Mouse (Mus musculus): ENCODE measurements around the gene Ssr2.

Ssr2 gene

DNA sequence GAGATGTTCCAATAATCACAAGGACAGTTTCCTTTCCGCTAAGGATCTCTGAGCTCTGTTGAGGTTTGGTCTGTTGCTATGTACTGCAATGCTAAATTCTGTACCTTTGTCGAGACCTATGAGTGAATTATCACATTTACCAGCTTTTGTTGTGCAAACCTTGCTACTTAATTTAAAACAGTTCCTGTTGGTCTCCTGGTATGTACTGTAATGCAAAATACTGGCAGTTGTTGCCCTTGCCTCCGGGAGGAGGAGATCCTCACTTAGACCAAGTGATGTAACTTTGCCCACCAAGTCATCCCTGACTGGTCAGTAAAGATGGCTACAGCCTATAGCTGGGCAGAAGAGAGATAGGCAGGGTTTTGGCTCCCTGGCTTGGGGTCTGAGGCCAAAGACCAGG is at the start of gene Ssr2:
Ssr2 (plus strand) TSS at position 337 of the 400 bp plus-strand sequence.
- no peak for DNase-seq (ENCODE audit: low read depth in 2 of 2, low spot score in 2 of 2)

DNA sequence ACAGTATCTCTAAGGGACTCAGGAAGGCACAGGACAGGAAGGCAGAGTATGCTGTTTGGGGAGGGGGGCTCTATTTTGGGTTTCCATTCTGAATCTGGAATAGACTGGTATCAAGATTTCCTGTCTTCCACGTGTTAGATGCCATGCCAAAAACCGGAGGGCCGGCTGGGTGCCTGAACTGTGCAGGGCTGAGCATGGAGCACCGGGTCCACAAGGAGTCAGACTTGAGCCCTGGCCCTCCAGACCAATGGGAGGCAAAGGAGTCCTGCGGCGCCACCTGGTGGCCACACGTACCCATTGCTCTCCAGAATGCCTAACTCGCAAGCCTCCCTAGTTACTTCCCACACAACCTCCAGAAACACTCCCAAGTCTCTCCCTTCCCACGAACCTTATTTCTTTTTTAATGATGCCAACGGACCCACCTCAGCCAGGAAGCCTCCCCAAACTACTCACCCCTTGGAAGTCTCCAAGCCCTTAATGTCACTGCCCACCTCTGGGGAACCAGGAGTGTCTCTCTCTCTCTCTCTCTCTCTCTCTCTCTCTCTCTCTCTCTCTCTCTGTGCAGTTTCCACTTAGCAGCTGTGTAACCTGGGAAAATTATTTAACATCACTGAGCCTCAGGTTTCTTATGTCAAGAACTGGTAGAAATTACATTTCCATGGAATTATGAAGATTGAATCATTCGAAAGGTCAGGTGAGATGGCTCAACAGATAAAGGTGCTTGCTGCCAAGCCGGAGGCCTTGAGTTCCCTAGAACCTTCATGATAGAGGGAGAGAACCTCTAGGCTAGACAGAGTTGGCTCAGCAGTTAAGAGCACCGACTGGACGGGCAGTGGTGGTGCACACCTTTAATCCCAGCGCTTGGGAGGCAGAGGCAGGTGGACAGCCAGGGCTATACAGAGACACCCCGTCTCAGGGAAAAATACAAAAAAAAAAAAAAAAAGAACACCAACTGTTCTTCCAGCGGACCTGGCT is 49.2 kb upstream of the Ssr2 start:
- peak; percentile 74 for DNase-seq (ENCODE audit: low read depth in 2 of 2, low spot score in 2 of 2)

DNA sequence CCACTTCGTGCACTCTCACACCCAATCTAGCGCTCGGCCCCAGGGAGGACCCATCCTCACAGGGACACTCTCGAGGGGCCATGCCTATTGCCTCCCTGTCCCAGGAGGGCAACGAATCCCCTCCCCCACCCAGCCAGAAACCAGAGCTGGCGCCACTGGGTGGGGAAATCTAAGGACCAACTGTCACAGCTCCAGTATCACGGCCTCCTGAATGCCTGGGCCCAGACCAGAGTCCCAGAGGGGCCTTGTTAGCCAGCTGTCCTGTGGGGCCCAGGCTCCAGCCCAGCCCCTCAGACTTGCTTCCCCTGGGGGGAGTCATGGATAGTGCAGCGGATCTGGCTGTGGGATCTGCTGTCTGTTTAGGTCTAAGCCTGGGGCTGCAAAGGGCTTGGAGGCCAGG is 48.1 kb upstream of the Ssr2 start:
- DNase-seq (ENCODE audit: low read depth in 2 of 2, low spot score in 2 of 2): no peak

DNA sequence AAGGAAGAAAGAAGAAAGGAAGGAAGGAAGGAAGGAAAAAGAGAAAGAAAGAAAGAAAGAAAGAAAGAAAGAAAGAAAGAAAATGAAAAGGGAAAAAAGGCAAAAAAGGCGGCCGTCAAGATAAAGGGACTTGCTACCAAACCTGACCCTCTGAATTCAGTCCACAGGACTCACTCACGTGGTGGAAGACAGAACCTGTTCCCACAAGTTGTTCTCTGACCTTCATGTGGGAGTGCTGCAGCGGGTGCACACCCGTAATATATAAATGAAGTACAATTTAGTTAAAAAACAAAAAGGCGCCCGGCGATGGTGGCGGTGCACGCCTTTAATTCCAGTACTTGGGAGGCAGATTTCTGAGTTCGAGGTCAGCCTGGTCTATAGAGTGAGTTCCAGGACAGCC is 47.0 kb upstream of the Ssr2 start:
- no peak for DNase-seq (ENCODE audit: low read depth in 2 of 2, low spot score in 2 of 2)

DNA sequence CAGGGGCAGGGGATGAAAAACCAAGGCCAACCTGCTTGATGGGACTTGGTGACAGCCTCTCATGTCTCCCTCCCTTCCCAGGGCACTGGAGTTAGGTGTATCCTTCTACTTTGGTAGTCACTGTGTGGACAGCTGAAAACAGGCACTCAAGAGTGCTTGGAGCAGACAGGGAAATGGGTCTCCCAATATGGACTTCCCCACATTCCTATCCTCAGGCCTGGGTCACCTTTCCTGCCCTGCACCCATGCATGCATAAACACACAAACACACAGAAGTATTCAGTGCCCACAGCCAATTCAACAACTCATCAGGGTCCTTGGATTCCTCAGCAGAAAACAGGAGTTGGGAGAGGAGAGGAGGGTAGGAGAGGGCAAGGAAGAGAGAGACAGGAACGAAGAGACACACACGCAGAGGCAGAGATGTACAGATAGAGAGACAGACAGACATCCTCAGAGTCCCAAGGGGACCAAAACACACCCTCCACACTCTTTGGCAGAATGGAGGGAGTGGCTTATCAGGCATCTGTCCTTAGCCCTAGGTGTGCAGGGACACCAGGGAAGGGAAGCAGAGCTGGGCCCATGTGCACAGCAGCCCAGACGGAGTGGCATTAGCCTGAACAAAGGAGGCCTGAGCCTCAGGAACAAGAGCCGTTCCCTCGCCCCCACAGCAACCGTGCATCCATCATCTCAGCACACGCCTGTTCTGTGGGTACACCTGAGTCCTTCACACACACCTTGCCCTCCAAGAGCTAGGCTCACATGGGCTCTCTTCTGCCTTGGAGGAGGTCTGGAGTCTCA is 46.3 kb upstream of the Ssr2 start:
- no peak for DNase-seq (ENCODE audit: low read depth in 2 of 2, low spot score in 2 of 2)

DNA sequence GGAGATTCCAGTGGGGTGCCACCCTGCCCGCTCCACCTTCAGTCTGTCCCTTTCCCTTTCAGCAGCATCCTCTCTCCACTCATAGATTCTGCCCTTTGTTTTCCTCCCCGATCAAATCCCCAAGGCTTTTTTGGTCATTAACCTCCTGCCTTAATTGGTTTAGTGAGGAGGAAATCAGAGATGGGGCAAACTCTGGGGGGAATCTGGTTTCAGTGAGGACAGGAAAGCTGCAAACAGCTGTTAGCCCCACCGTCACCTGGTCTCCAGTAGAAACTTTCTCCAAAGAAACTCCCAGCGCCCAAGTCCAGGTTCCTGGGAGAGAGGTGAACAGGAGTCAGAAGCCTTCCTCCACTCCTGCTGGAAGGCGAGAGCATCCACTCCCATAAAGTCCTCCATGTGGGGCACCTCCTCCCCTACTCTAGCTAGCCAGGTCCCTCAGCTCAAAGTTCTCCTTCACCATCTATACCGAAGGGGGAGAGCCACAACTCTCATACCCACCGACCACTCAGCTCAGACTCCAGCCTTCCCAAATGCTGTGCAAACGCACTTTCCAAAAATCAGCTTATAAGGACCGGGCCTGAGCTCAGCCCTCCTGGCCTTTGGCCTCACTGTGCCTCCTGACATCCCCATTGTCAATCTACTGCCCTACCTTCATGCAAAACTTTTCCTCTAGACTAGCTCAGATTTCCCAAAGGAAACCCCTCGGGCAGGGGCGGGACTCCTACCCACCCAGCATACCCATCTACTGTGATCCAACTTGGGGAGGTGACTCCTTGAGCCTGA is 45.4 kb upstream of the Ssr2 start:
- no peak for DNase-seq (ENCODE audit: low read depth in 2 of 2, low spot score in 2 of 2)

DNA sequence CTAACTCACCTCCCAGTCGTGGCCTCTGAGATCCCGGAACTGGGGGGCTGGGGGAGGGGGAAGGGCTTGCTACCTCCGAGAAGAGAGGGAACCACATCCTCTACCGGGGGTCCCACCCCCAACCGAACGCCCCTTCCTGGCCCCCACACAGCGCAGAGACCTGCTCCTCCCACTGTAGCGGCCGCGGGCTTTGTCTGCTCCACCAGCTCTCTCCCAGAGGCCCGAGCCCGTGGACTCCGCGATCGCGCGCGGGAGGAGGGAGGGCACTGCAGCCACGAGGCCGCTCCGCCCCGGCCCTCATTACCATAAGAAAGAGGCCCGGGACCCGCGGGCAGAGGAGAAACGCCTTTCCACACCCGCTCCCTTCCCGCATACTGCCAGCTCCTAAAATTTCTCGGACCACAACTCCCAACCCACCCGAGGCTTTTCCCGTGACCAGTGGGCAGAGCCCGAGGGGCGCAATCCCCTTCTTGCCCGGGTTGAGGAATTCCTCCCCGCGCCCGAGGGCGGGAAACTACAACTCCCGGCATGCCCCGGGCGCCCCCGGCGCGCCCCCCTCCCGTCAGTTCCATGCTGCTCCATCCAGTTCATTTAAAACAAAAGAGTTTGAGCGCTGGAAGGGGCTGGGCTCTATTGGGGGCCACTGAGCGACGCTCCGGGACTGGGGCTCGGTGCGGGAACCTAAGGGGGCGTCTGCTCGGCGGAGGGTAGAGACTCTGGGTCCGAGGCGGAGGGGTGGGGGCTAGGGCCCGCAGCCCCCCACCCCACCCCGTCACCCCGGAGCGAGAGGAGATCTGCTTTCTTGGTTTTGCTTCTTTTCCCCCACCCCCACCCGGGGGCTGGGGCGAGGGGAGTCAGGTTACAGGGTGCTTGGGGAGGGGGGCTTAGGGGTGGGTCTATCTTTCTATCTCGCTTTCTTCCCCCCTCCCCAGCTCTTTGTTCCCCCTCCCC is 44.1 kb upstream of the Ssr2 start:
- DNase-seq (ENCODE audit: low read depth in 2 of 2, low spot score in 2 of 2): peak; percentile 71 to 83

DNA sequence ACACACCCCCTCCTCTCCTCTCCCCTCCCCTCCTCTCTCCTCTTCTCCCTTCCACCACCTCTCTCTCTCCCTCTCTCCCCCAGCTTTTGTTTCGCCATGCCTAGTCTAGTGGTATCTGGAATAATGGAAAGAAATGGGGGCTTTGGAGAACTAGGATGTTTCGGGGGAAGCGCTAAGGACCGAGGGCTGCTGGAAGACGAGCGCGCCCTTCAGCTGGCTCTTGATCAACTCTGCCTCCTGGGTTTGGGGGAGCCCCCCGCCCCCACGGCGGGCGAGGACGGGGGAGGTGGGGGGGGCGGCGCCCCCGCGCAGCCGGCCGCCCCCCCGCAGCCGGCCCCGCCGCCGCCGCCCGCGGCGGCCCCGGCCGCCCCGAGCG is 43.4 kb upstream of the Ssr2 start, which contains the start of gene Mex3a:
Mex3a (plus strand) TSS at position 97 of the 376 bp plus-strand sequence.
- DNase-seq (ENCODE audit: low read depth in 2 of 2, low spot score in 2 of 2): no peak

DNA sequence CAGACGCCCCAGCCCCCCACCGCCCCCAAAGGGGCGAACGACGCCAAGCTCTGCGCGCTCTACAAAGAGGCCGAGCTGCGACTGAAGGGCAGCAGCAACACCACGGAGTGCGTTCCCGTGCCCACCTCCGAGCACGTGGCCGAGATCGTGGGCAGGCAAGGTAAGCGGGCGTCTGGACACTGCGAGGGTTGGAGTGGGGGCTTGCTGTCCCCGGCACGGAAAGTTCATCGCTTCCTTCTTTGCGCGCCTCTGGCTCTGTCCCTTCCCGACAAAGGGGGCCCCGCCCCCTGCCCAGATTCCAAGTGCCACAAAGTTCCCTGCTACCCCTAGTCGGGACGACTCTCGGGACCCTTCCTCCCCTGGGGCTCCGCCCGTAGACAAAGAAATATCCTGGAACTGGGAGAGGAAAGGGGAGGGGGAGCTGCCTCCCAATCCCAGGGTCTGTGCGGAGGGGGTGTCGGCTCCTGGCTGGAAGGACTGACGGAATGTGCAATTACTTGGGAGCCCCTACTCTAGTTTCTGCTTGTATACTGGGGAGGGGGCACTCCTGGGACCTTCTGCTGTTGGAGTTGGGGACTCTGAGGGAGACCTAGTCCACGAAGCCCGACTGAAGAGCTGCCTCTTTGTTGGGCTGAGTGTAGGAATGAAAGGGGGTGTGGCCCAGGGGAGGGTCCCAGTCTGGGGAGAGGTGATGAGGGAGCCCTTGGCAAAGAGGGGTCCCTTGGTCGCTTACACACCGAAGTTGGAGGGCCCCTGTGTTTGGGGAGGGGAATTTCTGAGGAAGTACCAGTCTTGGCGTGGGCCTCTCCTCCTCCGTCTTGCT is 42.8 kb upstream of the Ssr2 start:
- DNase-seq (ENCODE audit: low read depth in 2 of 2, low spot score in 2 of 2): no peak

DNA sequence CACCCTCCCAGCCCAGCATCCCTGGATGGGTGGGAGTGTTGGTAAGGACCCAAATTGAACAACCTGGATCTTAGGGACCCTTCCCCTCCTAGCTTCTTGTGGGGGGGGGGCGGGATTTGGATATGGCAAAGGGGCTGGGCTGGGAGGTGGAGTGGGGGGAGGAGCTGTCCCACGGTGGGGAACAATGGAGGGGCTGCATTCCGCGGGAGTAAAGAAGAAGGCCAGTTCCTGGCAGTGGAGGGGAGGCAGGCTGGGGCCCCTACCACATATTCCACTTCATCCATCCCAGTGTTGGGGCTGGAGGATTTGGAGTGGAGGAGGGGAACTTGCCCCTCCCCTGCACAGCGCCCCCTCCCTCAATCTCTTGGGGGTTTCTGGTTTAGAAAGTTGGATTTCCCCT is 42.0 kb upstream of the Ssr2 start:
- no peak for DNase-seq (ENCODE audit: low read depth in 2 of 2, low spot score in 2 of 2)

DNA sequence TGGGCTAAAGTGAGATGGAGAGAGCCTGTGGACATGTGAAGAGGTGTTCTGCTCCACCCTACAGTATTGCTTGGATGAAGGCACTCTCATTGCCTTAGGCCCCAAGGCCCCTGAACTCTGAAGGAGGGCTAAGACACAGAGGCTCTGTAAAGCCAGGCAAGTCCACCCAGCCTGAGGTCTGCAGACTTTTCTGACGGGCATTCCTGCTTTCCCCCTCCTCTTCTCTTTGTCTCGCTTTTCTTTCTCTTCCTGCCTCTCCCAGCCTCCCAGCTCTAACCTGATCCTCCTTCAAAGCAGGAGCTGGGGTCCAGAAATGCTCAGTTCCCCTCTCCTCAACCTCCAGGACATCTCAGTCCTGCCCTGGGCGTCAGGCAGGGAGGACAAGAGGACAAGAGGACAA is 40.7 kb upstream of the Ssr2 start:
- no peak for DNase-seq (ENCODE audit: low read depth in 2 of 2, low spot score in 2 of 2)

DNA sequence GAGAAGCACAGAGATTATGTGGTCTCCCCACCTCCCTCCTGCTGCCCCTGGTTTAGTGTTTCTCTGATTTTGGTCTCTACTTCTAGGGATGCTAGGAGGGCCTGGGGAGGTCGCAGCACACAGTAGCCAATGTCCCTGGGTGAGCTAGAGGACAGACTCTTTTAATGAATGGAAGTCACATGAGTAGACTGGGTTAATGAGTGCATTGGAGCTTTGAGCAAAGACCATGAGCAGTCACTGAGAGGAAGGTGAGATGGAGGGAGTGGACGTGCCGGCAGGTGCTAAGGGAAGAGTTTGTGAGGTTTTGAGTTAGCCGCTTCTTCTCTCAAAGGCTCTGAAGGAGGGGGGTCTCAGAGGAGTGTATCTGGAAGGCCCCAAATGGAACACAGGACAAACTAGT is 40.1 kb upstream of the Ssr2 start:
- no peak for DNase-seq (ENCODE audit: low read depth in 2 of 2, low spot score in 2 of 2)

DNA sequence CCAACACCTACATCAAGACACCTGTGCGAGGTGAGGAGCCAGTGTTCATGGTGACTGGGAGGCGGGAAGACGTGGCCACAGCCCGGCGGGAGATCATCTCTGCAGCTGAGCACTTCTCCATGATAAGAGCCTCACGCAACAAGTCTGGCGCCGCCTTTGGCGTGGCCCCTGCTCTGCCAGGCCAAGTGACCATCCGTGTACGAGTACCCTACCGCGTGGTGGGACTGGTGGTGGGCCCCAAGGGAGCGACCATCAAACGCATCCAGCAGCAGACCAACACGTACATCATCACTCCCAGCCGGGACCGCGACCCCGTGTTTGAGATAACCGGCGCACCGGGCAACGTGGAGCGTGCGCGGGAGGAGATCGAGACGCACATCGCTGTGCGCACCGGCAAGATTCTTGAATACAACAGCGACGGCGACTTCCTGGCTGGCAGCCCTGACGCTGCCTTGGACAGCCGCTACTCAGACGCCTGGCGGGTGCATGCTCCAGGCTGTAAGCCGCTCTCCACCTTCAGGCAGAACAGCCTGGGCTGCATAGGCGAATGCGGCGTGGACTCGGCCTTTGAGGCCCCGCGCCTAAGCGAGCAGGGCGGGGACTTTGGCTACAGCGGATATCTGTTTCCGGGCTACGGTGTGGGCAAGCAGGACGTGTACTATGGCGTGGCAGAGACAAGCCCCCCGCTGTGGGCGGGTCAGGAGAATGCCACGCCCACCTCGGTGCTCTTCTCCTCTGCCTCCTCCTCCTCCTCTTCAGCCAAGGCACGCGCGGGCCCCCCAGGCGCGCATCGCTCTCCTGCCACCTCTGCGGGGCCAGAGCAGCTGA is 39.4 kb upstream of the Ssr2 start:
- no peak for DNase-seq (ENCODE audit: low read depth in 2 of 2, low spot score in 2 of 2)

DNA sequence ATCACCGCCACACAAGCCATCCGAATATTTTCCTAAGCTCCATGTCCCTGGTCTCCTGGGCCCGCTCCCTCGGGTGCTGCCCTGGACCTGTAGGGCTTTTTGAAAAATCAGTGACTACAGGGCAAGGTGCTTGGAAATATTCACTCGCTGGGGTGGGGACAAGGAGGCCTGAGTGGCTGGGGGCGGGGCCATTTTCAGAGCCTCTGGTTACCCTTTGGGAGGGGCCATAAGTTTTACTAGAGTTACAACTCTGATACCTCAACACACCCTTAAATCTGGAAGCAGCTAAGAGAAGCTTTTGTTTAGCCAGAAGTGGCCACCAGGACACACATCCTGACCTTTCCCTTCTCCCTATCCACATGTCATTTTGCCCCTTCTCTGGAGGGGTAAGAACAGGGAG is 38.5 kb upstream of the Ssr2 start:
- DNase-seq (ENCODE audit: low read depth in 2 of 2, low spot score in 2 of 2): no peak

DNA sequence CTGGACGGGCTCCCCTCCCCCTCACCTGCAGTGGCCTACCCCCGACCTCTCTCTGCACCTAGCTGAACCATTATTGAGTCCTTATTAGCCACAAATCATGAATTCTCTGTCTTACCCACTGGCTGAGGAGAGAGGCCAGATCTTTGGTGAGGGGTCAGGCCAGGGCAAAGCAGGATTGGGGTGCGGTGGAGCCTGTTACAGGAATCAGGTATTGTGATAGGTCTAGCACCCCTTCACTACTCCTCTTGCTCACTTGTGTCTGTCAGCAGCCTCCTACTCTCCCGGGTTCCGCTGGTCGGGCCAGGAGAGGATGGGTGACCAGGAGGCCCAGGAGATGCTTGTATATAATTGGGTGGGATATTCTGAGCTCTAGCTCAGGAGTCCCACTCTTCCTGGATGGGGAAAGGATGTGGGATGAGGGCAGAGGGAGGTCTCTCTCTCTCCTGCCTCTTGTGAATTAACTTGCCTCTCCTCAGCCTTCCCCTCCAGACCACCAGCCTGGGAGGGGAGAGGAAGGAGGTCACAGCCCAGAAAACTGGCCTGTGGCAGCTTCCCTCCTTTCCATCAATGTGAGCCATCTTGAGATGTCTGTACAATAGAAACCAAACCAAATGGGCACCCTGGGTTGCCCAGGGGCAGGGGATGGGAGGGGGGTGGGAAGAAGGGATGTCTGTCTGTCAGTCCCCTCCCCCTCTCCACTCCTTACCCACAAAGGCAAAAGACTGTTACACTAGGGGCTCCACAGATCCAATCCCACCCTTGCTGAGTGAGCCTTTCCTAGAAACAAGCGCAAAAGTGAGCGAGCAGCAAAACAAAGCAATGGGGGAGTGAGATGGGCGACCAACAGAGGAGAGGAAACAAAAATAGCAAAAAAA is 37.2 kb upstream of the Ssr2 start:
- DNase-seq (ENCODE audit: low read depth in 2 of 2, low spot score in 2 of 2): no peak

DNA sequence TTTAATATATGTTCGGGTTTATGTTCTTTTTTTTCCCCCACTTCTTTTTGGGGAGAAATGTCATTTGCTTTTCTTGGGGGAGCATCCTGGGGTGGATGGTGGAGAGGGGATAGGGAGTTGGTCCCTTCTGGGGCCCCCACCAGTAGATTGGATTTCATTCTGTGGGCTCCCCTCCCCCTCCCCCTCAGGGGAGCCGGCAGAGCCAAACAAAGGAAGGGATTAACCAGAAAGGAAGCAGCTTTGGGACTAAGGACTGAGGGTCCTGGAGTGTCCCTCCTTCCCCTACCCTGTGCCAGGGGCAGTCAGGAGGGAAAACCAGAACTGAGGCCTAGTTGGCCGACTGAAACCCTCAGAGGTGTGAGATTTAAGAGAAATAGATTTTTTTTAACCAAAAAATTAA is 36.3 kb upstream of the Ssr2 start:
- no peak for DNase-seq (ENCODE audit: low read depth in 2 of 2, low spot score in 2 of 2)

DNA sequence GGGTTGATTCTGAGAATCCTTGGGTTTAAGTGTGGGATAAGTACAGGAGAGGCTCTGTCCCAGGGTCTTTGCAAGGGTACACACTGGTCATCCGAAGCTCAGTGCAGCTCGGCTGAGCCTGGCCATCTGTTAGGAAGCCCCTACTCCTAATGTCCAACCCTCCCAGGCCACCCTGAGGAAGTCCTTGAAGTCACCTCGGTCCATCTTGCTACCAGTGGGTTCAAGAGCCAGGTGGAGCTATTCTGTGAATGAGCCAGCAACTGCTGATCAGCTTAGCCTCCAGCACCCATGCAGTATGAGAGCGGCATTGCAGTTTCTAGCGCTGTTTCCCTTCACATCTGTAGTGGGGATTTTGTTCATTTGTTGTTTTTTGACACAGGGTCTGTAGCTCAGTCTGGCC is 35.6 kb upstream of the Ssr2 start:
- DNase-seq (ENCODE audit: low read depth in 2 of 2, low spot score in 2 of 2): no peak
